Mouse (Mus musculus) lung, adult 18-20 months (tissue): ENCODE results near the gene Greb1.
A peak's percentile ranks its signal among the peaks of the same experiment; 100 is the strongest.

ENCODE experiments used
- DNase-seq, 2 experiments: peaks; one replicate each; pipeline ENCODE4 v3.0.0; 2022; ENCODE audit warnings: mixed read lengths in 2 of 2

Gene Greb1

GRCm38 (mm10) chr12:16800259-16800958 lies at the start of gene Greb1:
Gene Greb1 (minus strand): TSS chr12:16800886.
- DNase-seq: no peak

- no peak for DNase-seq
Observed at GRCm38 (mm10) chr12:16849821-16850220, 49.1 kb upstream of the Greb1 start.

- DNase-seq: no peak
Observed at GRCm38 (mm10) chr12:16848501-16848900, 47.8 kb upstream of the Greb1 start.

GRCm38 (mm10) chr12:16847204-16847792 lies 46.6 kb upstream of the Greb1 start:
- DNase-seq: peak; percentile 65 to 75

GRCm38 (mm10) chr12:16844623-16845592 lies 44.2 kb upstream of the Greb1 start:
- DNase-seq: peak in 1 of 2 experiments; percentile 39

GRCm38 (mm10) chr12:16840842-16841782 lies 40.4 kb upstream of the Greb1 start:
- peak; percentile 54 to 62 for DNase-seq

GRCm38 (mm10) chr12:16837766-16838165 lies 37.1 kb upstream of the Greb1 start:
- DNase-seq: no peak

- DNase-seq: peak; percentile 66 to 82
Observed at GRCm38 (mm10) chr12:16836188-16836587, 35.5 kb upstream of the Greb1 start.

- peak; percentile 14 to 27 for DNase-seq
Observed at GRCm38 (mm10) chr12:16834701-16835100, 34.0 kb upstream of the Greb1 start.

GRCm38 (mm10) chr12:16831071-16831470 lies 30.4 kb upstream of the Greb1 start:
- peak in 1 of 2 experiments; percentile 21 for DNase-seq

- no peak for DNase-seq
Observed at GRCm38 (mm10) chr12:16829785-16830184, 29.1 kb upstream of the Greb1 start.

GRCm38 (mm10) chr12:16828505-16828904 lies 27.8 kb upstream of the Greb1 start:
- peak; percentile 71 to 78 for DNase-seq

- DNase-seq: no peak
Observed at GRCm38 (mm10) chr12:16823701-16824100, 23.0 kb upstream of the Greb1 start.

GRCm38 (mm10) chr12:16822181-16822734 lies 21.6 kb upstream of the Greb1 start:
- no peak for DNase-seq

- DNase-seq: no peak
Observed at GRCm38 (mm10) chr12:16820761-16821160, 20.1 kb upstream of the Greb1 start.

- DNase-seq: no peak
Observed at GRCm38 (mm10) chr12:16818513-16818912, 17.8 kb upstream of the Greb1 start.

GRCm38 (mm10) chr12:16817147-16817546 lies 16.5 kb upstream of the Greb1 start:
- DNase-seq: no peak

GRCm38 (mm10) chr12:16811477-16811876 lies 10.8 kb upstream of the Greb1 start:
- DNase-seq: no peak

GRCm38 (mm10) chr12:16810525-16811431 lies 10.1 kb upstream of the Greb1 start, which contains the start of gene E2f6:
Gene E2f6 (plus strand): TSS chr12:16810963.
- DNase-seq: peak; percentile 76 to 79

- DNase-seq: peak in 1 of 2 experiments; percentile 39
Observed at GRCm38 (mm10) chr12:16808045-16808444, 7.4 kb upstream of the Greb1 start.
